Mouse (Mus musculus) erythroid progenitor cell, adult 5-6 weeks (primary cell): ENCODE results near the gene C130079G13Rik. TPM values are rescaled to one million over a fixed set of nuclear protein-coding genes. Genes with fewer than 3 reads are reported as not detected.
"Not testable (repeated sequence)": the region's sequence is repeated elsewhere in the genome, so short reads cannot be mapped to it uniquely, and the experiment has no call there.

ENCODE experiments used
- ATAC-seq: replicated peaks from 2 replicates; pipeline ENCODE4 v1.8.0; 2016; ENCODE audit warnings: moderate number of reproducible peaks, mild to moderate bottlenecking, moderate TSS enrichment, inconsistent platforms; ENCODE audit not compliant: poor library complexity, low FRiP score, severe bottlenecking
- total RNA-seq, 2 experiments: library from RNA; stranded (forward) in 1 of 2; stranded (reverse) in 1 of 2; fragments of 150-400 nt in 1 of 2; fragments of 186-747, 209-891 nt in 1 of 2; gene quantifications; 2 replicates each; pipeline versions ENCODE4 v1.2.3 to v1.2.4; 2015 to 2017; ENCODE audit warnings: low replicate concordance in 2 of 2

The C130079G13Rik gene
- total RNA-seq (2015; ENCODE audit: low replicate concordance) (not detected in 2 replicates), total RNA-seq (2017; ENCODE audit: low replicate concordance) (not detected in 2 replicates)

DNA sequence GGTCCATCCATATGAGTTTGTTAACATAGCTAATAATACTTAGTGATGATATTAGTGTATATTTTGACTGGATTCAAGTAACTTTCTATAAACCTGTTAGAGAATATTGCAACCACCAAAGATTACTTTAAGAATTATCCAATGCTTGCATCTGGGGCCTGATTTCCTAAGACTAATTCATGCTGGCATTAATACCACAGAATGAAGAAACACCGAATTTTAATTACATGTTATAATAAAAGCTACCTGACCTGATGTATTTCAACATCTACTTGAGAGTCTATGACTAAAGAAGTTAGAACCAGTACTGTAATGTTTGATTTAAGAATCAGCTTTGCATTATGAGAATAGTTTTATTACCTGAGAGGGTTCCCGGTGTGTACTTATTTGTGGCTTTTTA is at the start of gene C130079G13Rik:
C130079G13Rik (plus strand) TSS at position 301 of the 400 bp plus-strand sequence.
- no peak for ATAC-seq

DNA sequence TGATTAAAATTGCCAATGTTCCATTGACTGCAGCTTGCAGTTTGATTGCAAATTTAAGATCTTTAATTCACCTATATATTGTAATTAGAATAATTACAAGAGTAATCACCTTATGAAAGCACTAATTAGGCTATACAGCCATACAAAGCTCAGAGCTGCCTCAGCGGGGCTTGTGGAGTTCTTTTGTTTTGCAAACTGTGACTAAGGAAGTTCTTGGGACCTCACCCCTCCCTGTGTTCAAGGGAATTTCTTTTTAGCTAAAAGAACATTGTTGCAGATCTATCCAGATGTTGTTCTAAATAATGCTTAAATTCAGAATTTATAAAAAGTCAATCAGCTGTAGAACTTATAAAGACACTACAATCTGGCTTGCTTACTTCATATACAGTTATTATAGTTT is 47.4 kb upstream of the C130079G13Rik start:
- ATAC-seq, result not testable (repeated sequence)

DNA sequence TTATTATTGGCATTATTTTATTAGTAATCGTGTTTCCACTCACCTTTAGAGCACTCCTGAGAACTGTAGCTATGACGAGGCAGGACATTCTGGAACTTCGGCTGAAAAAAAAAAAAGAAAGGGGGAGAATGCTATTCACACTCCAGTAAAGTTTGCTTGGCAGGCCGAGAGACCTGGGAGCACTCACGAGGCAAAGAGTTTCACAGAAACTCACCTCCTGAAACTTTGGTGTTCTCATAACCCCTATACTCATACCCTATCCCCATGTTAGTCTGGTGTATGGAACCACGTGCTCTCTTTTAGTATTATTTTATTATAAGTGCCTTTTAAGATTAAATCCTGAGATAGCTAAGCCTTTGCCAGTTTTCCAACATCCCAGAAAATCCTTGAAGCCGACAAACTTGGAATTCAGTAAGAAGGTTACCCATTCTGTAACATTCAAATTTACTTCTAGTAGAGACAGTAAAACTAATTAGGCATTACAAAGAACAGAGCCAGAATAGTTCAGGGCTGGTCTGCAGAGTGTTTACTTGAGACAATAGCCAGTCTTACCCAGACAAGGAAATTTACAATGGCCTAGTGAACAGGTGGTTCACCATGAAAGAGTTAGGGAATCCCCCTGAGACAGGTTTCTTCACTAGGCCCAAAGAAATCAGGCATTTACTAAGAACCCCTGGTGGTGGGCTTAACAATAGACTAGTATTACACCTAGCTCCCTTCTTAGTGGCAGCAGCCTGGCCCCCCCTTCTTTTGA is 45.0 kb upstream of the C130079G13Rik start:
- ATAC-seq, result not testable (repeated sequence)

DNA sequence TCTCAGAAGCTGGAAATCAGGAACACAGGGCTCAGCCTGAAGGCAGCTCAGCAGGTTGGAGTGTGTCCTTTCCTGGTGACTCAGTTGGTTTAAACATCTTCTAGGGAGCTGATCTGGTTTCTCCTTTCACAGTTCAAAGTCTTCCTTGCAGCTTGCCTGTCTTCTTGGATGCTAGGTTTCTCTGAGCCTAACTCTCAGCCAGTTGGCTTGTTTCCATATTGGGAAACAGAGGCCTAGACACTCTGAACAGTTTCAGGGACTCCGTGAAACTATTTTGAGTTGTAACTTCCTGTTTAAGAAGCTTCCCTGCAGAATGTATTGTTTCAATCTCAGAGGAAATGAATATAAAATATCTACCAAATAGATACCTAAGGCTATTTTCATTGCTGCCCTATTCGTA is 31.7 kb upstream of the C130079G13Rik start:
- ATAC-seq, result no peak

DNA sequence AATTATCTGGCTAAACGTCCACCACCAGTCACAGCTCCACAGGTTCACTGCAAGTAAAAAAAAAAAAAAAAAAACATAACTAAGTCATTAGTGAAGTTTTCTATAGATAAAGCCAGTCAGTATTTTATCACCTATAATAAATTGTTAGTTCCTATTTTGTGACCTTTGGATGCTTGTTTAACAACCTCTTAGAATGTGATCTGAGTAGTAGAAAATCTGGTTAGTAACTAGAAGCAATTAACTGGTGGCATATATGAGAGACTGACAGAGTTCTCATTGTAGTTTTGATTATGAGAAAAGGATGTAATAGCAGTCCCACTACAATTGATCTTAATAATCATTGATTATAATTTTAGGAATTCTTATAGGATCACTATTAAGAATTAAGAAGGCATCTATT is 9.6 kb downstream of the C130079G13Rik start:
- no peak for ATAC-seq

DNA sequence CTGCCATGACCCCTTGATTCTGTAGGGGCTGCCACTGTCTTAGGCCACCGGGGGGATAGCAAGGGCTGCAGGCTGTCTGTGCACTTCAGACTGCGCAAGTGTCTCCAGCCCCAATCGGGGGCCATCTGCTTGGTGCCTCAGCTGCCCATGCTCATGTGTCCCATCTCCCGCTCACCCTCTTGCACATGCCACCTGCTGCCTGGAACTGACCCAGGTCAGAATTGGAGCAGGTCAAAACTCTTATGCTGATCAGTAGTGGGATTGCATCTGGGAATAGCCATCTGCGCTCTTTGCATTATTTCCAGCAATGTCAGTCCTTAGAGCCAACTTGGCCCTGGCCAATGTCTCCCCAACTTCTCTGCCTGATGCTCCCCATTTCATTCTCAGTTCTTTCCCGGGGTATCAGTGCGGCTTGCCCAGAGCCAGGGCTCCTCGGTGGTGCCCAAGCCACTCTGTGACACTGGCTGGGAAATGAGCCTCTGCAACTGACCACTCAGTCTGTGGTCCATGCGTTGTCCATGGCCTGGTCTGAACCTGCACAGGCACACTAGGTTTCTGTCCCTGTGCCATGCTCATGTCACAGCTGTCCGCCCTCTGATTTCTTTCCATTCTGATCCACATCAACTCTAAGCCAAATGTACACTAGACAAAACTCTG is 22.4 kb downstream of the C130079G13Rik start:
- no peak for ATAC-seq

DNA sequence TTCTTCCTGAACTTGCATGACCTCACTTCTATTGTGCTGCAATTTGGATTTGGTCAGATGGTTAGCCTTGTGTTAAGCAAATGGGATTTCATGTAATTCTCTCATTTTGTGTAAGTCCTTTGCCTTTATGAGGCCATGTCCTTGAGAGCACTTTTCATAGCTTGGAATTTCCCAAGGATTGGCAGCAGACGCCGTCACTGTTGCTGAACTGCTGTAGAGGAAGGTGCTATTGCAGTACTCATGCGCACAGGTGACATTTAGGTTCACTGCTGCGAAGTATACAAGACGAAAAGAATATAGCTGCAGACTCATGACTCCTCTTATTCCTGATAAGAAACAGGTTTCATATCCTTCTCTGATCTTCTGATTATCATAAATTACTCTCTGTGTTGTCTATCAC is 45.9 kb downstream of the C130079G13Rik start:
- no peak for ATAC-seq

DNA sequence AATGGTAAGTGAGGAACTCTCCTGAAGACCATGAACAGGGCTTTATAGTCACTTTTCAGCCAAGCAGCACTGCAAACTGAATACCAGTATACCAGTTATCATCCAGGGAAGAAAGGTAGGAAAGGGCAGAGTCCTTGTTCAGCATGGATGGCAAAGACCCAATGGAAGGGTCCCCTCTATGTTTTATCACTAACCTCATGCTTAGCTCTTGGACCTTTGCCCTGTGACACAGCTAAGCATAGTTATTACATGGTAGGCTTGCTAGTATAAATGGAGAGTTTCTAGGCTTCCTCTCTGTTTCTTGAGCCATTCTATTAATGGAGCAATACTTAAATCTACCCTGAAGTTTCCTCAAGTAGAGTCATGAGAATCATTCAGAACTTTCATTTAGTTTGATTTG is 49.6 kb downstream of the C130079G13Rik start:
- no peak for ATAC-seq

Other genes with a start within 250 kb of the C130079G13Rik start
- not detected in 2 replicates for gene Gm5538, start 195.4 kb upstream of the C130079G13Rik start, total RNA-seq (2015; ENCODE audit: low replicate concordance)
- not detected in 2 replicates for gene Gm5538, start 195.4 kb upstream of the C130079G13Rik start, total RNA-seq (2017; ENCODE audit: low replicate concordance)
- not detected in 2 replicates for gene Gm8298, start 64.2 kb upstream of the C130079G13Rik start, total RNA-seq (2015; ENCODE audit: low replicate concordance)
- not detected in 2 replicates for gene Gm8298, start 64.2 kb upstream of the C130079G13Rik start, total RNA-seq (2017; ENCODE audit: low replicate concordance)
- gene Aadacl2, start 81.5 kb downstream of the C130079G13Rik start, total RNA-seq (2015; ENCODE audit: low replicate concordance), result not detected in 2 replicates
- gene Aadacl2, start 81.5 kb downstream of the C130079G13Rik start, total RNA-seq (2017; ENCODE audit: low replicate concordance), result not detected in 2 replicates
- gene Aadac, start 100.5 kb downstream of the C130079G13Rik start, total RNA-seq (2015; ENCODE audit: low replicate concordance), result not detected in 2 replicates
- not detected in 2 replicates for gene Aadac, start 100.5 kb downstream of the C130079G13Rik start, total RNA-seq (2017; ENCODE audit: low replicate concordance)
- not detected in 2 replicates for gene Sucnr1, start 156.7 kb downstream of the C130079G13Rik start, total RNA-seq (2015; ENCODE audit: low replicate concordance)
- not detected in 2 replicates for gene Sucnr1, start 156.7 kb downstream of the C130079G13Rik start, total RNA-seq (2017; ENCODE audit: low replicate concordance)